Mouse (Mus musculus) kidney, embryonic 16.5 days (tissue): ENCODE results near the gene Ccs. TPM values are rescaled to one million over a fixed set of nuclear protein-coding genes. Genes with fewer than 3 reads are reported as not detected.
"Not testable (repeated sequence)": the region's sequence is repeated elsewhere in the genome, so short reads cannot be mapped to it uniquely, and the experiment has no call there.

Experiments
- ATAC-seq: fragments of 200-750 bp; cut with Nextera tagmentation; 2 replicates; pipeline ENCODE4 v1.8.0; 2017; ENCODE audit warnings: moderate TSS enrichment; ENCODE audit not compliant: low FRiP score, low TSS enrichment
- H3K27ac ChIP-seq: fragments of 300-500 bp; sonication (generic); 2 replicates; pipeline ENCODE4 v1.5.1; 2014; ENCODE audit warnings: low read length
- H3K27me3 ChIP-seq: fragments of 300-500 bp; sonication (generic); 2 replicates; pipeline ENCODE4 v1.6.1; 2014; ENCODE audit warnings: low read length, control low read depth, mixed read lengths; ENCODE audit not compliant: insufficient read depth
- H3K36me3 ChIP-seq: fragments of 300-500 bp; sonication (generic); 2 replicates; pipeline ENCODE4 v1.6.1; 2014; ENCODE audit warnings: low read length, control low read depth, mixed read lengths; ENCODE audit not compliant: insufficient read depth
- H3K4me1 ChIP-seq: fragments of 300-500 bp; sonication (generic); 2 replicates; pipeline ENCODE4 v1.6.1; 2014; ENCODE audit warnings: low read length, control low read depth, mixed read lengths; ENCODE audit not compliant: insufficient read depth
- H3K4me2 ChIP-seq: fragments of 300-500 bp; sonication (generic); replicated peaks from 2 replicates; pipeline ENCODE4 v1.6.1; 2014; ENCODE audit warnings: low read depth, low read length
- H3K4me3 ChIP-seq: fragments of 300-500 bp; sonication (generic); 2 replicates; pipeline ENCODE4 v1.5.1; 2014; ENCODE audit warnings: mild to moderate bottlenecking, low read length
- H3K9ac ChIP-seq: fragments of 300-500 bp; sonication (generic); replicated peaks from 2 replicates; pipeline ENCODE4 v1.6.1; 2014; ENCODE audit warnings: low read length
- H3K9me3 ChIP-seq: fragments of 300-500 bp; sonication (generic); 2 replicates; pipeline ENCODE4 v1.6.1; 2016; ENCODE audit warnings: low read length, control low read depth
- WGBS: fragments of 180-500 bp; shearing (Covaris S2); extraction: QIAGEN DNeasy Blood & Tissue Kit; methylation state at CpG from one replicate; pipeline ENCODE4 v1.1.7; 2014; 5-methylcytosine and 5-hydroxymethylcytosine counted together
- polyA plus RNA-seq: library from polyadenylated mRNA; unstranded; fragments of >200 nt; fragmentation: Nextera tagmentation; extraction: Ambion mirVana; gene quantifications from 2 replicates; pipeline ENCODE4 v1.2.1, GENCODE M21; 2015

Gene Ccs
- 73.0 and 82.1 TPM in 2 replicates for polyA plus RNA-seq

GRCm38 (mm10) chr19:4839149-4839548, at the start of gene Ccs, which contains the start of gene Ccdc87:
Gene Ccs (minus strand): TSS chr19:4839332.
Gene Ccdc87 (plus strand): TSS chr19:4839366.
- Histone ChIP-seq H3K4me3 (peak within 1 kb of the TSS; percentile 71), H3K27ac (no peak within 1 kb of the TSS), H3K36me3 (no peaks in the 10 kb centered on the region), H3K9ac (peak within 1 kb of the TSS; percentile 84), H3K27me3 (peaks cover 22% of the 10 kb centered on the region), H3K4me1 (peaks cover 14% of the 10 kb centered on the region), H3K4me2 (peak within 1 kb of the TSS; percentile 87), H3K9me3 (no peaks in the 10 kb centered on the region)
- ATAC-seq: peak; percentile 99
- under 1% methylated on average over 25 of the region's 25 CpGs for WGBS

GRCm38 (mm10) chr19:4883961-4884360, 44.8 kb upstream of the Ccs start:
- Histone ChIP-seq H3K36me3 (no peaks in the 10 kb centered on the region), H3K4me2 (no peak overlapping the region), H3K27me3 (no peaks in the 10 kb centered on the region), H3K4me1 (peaks cover 4% of the 10 kb centered on the region), H3K9me3 (no peaks in the 10 kb centered on the region), H3K9ac (no peak overlapping the region), H3K27ac (no peak overlapping the region), H3K4me3 (no peak overlapping the region)
- no peak for ATAC-seq
- WGBS: 84% methylated on average over 4 of the region's 4 CpGs

- Histone ChIP-seq H3K27me3 (no peaks in the 10 kb centered on the region), H3K27ac (no peak overlapping the region), H3K4me1 (peaks cover 21% of the 10 kb centered on the region), H3K4me3 (peak overlapping the region; percentile 97), H3K9ac (peak overlapping the region; percentile 92), H3K36me3 (no peaks in the 10 kb centered on the region), H3K9me3 (no peaks in the 10 kb centered on the region), H3K4me2 (peak overlapping the region; percentile 96)
- WGBS: 62% methylated on average over 10 of the region's 10 CpGs
- no peak for ATAC-seq
Measured at GRCm38 (mm10) chr19:4879324-4879703, 40.2 kb upstream of the Ccs start.

GRCm38 (mm10) chr19:4878405-4879323, 39.5 kb upstream of the Ccs start, which contains the start of gene Zdhhc24:
Gene Zdhhc24 (plus strand): TSS chr19:4878668.
- H3K27ac ChIP-seq: peak within 1 kb of the TSS; percentile 88
- peak within 1 kb of the TSS; percentile 97 for H3K4me3 ChIP-seq
- no peaks in the 10 kb centered on the region for H3K27me3 ChIP-seq
- ATAC-seq: peak; percentile 97
- no peaks in the 10 kb centered on the region for H3K9me3 ChIP-seq
- H3K36me3 ChIP-seq: no peaks in the 10 kb centered on the region
- H3K4me2 ChIP-seq: peak within 1 kb of the TSS; percentile 96
- WGBS: 1% methylated on average over 52 of the region's 52 CpGs
- H3K4me1 ChIP-seq: peaks cover 21% of the 10 kb centered on the region
- peak within 1 kb of the TSS; percentile 92 for H3K9ac ChIP-seq

- Histone ChIP-seq H3K36me3 (no peaks in the 10 kb centered on the region), H3K9ac (peak within 1 kb of the TSS; percentile 92), H3K9me3 (no peaks in the 10 kb centered on the region), H3K4me2 (peak within 1 kb of the TSS; percentile 96), H3K27me3 (no peaks in the 10 kb centered on the region), H3K4me3 (peak within 1 kb of the TSS; percentile 97), H3K4me1 (peaks cover 21% of the 10 kb centered on the region), H3K27ac (peak within 1 kb of the TSS; percentile 88)
- ATAC-seq: peak; percentile 58
- 2% methylated on average over 17 of the region's 17 CpGs for WGBS
Measured at GRCm38 (mm10) chr19:4877785-4878184, 38.7 kb upstream of the Ccs start, which contains the start of gene Actn3. Gene Actn3 (minus strand): TSS chr19:4877909.

- WGBS: 27% methylated on average over 3 of the region's 3 CpGs
- Histone ChIP-seq H3K36me3 (no peaks in the 10 kb centered on the region), H3K9ac (no peak overlapping the region), H3K4me2 (no peak overlapping the region), H3K27ac (no peak overlapping the region), H3K4me1 (peaks cover 21% of the 10 kb centered on the region), H3K9me3 (no peaks in the 10 kb centered on the region), H3K27me3 (no peaks in the 10 kb centered on the region), H3K4me3 (no peak overlapping the region)
- ATAC-seq: no peak
Measured at GRCm38 (mm10) chr19:4876755-4877154, 37.6 kb upstream of the Ccs start.

GRCm38 (mm10) chr19:4876241-4876640, 37.1 kb upstream of the Ccs start:
- Histone ChIP-seq H3K4me1 (peaks cover 21% of the 10 kb centered on the region), H3K4me2 (no peak overlapping the region), H3K9me3 (no peaks in the 10 kb centered on the region), H3K4me3 (no peak overlapping the region), H3K27me3 (no peaks in the 10 kb centered on the region), H3K27ac (no peak overlapping the region), H3K9ac (0 out of 2 replicates have a peak overlapping the region, but pooled peaks have one; percentile 22), H3K36me3 (no peaks in the 10 kb centered on the region)
- ATAC-seq: no peak
- 38% methylated on average over 3 of the region's 4 CpGs for WGBS

- not testable (repeated sequence) for H3K4me3 ChIP-seq, H3K27me3 ChIP-seq, H3K4me2 ChIP-seq, H3K27ac ChIP-seq, H3K9me3 ChIP-seq, H3K9ac ChIP-seq, H3K36me3 ChIP-seq, ATAC-seq
- H3K4me1 ChIP-seq: peaks cover 21% of the 10 kb centered on the region
- WGBS: 93% methylated on average over 1 of the region's 1 CpGs
Measured at GRCm38 (mm10) chr19:4874613-4875012, 35.5 kb upstream of the Ccs start.

- no peak overlapping the region for H3K27ac ChIP-seq
- no peaks in the 10 kb centered on the region for H3K36me3 ChIP-seq
- WGBS: 9% methylated on average over 17 of the region's 17 CpGs
- no peak overlapping the region for H3K4me3 ChIP-seq
- H3K9me3 ChIP-seq: no peaks in the 10 kb centered on the region
- peak overlapping the region; percentile 40 for H3K4me2 ChIP-seq
- H3K9ac ChIP-seq: peak overlapping the region; percentile 53; the same call in 1 of the 2 replicates
- H3K27me3 ChIP-seq: no peaks in the 10 kb centered on the region
- ATAC-seq: no peak
- 0 out of 2 replicates have a peak, but pooled peaks cover 6% of the 10 kb centered on the region for H3K4me1 ChIP-seq
Measured at GRCm38 (mm10) chr19:4865147-4865546, 26.0 kb upstream of the Ccs start.

GRCm38 (mm10) chr19:4863048-4863447, 23.9 kb upstream of the Ccs start:
- H3K4me1 ChIP-seq: 0 out of 2 replicates have a peak, but pooled peaks cover 6% of the 10 kb centered on the region
- H3K27me3 ChIP-seq: no peaks in the 10 kb centered on the region
- 62% methylated on average over 6 of the region's 6 CpGs for WGBS
- no peak overlapping the region for H3K4me3 ChIP-seq
- H3K27ac ChIP-seq: no peak overlapping the region
- no peaks in the 10 kb centered on the region for H3K9me3 ChIP-seq
- no peak overlapping the region for H3K4me2 ChIP-seq
- H3K36me3 ChIP-seq: no peaks in the 10 kb centered on the region
- ATAC-seq: no peak
- no peak overlapping the region for H3K9ac ChIP-seq
